Mouse (Mus musculus): Measurements from ENCODE around the gene Prdm16.

Prdm16 gene

DNA sequence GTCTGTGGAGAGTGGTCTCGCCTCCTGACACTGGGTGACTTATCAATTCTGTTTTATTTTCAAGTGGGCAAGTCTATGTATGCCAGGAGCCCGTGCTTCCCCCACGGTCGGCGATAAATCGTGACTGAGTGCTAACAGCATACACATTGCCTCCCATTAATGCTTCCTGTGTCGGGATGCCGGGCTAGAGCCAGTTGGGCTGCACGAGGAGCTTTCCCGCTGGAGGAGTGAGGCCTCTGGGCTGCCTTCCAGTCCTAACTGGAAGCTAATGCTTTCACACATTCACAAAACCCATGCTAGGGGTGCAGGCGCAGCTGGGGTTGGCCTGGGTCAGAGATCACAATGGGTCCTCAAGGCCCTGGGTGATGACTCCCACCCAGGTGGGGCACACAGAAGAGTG, 212.0 kb downstream of the Prdm16 start:
- no peak for DNase-seq (ENCODE audit: low read depth, low spot score)

DNA sequence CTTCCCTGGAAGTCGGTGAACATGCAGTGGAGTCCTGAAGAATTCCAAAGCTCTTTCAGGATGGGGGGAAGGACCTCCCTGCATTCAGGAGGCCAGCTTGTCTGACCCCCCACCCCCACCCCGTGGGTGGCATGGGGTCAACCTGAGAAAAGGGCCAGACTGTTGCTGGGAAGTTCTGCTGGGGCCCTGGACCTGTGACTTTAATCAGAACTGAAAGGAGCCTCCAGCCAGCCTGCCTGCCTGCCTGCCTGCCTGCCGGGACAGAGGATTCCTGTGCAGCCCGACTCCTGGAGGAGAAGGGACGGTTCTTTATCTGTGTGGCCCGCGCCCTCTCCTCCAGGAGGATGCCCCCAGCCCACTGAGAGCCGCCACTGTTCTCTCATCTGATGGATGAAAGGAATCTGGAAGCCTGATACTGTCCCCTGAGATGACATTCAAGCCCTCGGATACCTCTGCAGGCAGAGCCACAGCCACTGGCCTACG, 214.2 kb downstream of the Prdm16 start:
- DNase-seq (ENCODE audit: low read depth, low spot score), result no peak

DNA sequence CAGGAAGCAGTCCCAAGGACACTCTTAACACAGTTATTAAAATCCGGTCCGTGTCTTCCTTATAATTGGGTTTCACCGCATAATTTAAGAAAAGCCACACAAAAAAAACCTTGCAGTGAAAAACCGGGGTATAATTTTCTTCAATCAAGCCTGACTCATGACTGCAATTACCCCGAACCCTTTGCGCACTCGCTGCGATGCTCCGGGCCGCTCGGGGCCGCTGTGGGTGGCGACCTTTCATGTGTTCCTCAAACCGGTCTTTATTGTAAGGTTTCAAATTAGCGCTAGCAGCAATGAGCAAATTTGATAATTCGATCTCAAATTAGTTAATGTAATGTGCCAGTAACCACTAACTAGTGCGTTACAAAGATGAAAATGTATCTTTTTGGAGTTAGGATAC, 215.9 kb downstream of the Prdm16 start:
- no peak for DNase-seq (ENCODE audit: low read depth, low spot score)

DNA sequence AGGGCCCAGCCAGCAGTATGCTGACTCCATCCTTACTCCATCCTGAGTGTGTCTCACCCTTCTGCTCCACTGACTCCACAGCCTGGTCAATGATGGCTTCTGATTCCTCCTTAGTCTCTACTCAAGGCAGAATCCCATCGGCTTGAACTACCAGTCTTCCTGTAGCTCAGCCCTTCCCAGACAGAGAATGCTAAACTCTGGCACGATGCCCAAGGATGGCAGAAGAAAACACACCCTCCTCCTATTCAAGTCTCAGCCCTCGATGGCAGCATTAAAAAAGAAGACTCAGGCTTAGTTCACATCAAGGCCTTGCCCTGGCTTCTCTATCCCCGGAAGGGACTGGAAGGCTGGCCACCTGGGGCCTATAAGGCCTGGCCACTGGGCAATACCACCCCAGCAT, 216.9 kb downstream of the Prdm16 start:
- no peak for DNase-seq (ENCODE audit: low read depth, low spot score)

DNA sequence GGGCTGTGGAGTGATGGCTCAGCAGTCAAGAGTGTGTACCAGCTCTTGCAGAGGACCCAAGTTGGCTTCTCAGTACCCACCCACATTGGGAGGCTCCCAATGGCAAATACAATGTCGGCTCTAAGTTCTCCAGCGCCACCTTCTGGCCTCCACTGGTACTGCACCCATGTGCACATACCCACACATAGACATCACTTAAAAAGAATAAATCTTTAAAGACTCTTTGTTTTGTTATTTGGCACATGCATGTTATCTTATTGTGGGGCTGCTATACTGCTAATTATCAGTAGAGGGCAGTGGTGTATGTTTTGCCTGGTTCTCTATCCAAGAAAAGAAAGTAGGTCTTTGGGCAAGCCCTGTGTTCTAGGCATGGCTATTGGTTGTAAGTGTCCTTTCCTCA, 217.7 kb downstream of the Prdm16 start:
- no peak for DNase-seq (ENCODE audit: low read depth, low spot score)

DNA sequence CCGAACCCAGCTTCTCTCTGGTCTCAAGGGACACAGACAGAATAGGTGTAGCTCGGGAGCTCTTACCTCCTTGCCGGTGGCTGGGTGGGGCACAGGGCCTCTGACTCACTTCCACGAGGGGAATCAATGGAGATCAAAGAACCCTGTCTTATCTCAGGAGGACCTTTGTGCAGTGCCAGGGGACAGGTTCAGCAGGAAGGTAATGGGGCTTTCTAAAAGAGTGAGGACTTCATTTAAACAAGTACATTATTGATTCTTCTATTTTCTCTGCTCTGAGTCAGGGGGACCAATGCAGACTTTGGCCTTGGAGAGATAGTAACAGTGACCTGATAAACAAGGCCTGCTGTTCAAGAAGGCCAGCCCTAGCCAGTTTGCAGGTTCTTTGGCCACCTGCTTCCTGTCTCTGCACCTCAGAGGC, 218.3 kb downstream of the Prdm16 start:
- no peak for DNase-seq (ENCODE audit: low read depth, low spot score)

DNA sequence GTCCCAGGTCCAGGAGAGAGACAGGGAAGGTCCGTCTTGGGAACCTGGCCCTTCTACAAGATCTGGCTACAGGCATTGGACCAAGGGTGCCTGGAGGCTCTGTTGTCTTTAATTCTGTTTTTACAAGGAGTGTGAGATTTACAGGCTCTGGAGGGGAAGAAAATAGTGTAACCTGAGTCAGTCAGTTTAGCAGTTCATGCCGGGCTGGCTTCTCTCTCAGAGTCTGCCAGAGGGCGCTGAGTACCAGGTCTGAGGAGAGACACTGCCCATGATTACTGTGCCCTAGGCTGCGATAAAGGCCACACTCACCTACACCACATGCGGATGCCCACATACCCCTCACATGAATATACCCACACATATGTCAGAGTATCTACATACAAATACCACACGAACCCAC, 219.9 kb downstream of the Prdm16 start:
- no peak for DNase-seq (ENCODE audit: low read depth, low spot score)

DNA sequence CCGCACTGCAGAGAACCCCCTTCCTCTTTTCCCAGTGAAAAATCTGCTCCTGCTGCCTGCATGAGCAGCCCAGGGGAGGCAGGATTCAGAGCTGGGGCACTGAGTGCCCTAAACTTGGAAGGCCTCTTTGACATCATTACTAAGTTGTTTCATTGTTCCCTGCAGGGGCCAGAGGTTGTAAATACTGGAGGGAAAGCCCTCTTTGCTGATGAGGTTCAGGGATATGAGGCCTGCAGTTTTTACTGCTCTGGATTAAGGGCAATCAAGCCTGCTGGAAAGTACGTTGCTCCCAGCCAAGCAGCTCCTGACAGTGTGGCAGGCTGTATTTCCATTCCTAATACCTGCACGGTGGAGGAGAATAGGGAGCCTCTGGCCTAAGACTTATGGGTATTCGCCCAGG, 221.8 kb downstream of the Prdm16 start:
- no peak for DNase-seq (ENCODE audit: low read depth, low spot score)

DNA sequence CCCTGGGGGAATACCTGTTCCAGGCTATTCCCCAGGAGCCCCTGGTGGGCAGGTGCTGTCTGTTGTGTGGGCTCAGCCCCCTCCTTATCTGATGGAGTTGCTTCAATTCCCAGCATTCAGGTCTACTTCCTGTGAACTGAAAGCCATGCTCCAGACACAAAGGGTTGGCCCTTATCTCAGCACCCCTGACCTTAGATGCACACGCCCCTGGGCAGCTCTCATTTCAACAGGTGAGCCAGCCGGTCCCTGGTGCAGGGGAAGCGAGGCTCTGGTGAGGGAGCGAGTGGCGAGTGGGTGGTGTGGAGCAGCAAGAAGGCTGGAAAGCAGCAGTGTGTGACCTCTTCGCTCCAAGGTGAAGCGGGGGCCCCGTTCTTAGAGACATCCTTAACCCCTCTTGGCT, 226.1 kb downstream of the Prdm16 start:
- no peak for DNase-seq (ENCODE audit: low read depth, low spot score)

DNA sequence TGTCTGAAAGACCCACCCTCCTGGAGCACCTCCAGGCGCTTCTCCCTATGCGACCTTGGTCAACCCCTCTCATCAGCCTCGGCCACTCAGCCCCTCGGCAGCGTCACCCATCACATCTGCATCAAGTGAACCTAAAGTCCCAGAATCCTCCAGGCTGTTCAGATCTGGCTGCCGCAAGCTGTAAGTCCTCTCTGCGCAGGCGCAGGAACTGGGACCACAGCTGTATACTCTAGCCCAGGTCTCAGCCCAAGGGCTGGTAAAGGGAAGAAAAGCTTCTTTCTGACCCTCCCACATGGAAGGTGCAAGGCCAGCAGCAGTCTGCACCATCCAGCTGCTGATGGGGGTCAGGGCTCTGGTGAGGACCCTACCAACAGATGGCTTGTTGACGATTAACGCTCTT, 226.8 kb downstream of the Prdm16 start:
- no peak for DNase-seq (ENCODE audit: low read depth, low spot score)

DNA sequence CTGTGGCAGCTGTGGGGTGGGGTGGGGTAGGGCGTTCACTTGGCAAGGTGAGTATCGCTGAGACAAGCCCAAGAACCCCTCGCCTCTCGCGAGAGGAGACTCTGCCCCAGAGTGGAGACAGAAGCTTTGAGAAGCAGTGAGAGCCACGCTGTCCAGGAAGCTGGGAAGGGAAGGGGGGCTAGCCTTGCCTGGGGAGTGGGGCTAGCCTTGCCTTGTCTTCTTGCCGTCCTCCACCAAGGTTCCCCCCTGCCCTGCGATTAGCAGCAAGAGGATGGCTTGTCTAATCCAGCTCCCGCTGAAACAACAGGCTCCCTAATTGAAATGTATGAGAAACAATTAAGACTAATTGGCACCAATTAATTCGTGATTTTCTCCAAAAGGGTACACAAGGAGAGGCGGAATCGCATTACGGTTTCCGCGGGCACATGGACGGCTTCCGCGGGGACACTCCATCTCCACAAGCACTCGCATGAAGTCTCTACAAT, 227.4 kb downstream of the Prdm16 start:
- no peak for DNase-seq (ENCODE audit: low read depth, low spot score)

DNA sequence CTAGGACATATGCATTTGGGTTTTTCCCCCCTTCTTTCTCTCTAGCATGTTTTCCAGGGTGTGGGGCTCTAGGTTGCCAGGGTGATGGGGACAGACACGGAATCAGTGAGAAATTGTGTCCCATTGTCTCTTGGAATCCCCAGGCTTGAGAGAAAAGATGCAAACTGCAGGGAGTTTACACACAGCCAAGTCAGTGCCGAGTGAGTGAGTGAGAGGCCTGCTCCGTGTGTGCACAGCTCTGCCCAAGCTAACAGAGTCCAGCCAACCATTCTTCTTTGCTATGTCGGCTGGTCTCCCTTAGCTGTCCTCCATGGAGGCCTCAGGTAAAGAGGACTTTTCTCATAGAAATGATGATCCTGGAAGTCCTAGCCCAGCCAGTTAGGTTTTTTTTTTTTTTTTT, 233.7 kb downstream of the Prdm16 start:
- no peak for DNase-seq (ENCODE audit: low read depth, low spot score)

DNA sequence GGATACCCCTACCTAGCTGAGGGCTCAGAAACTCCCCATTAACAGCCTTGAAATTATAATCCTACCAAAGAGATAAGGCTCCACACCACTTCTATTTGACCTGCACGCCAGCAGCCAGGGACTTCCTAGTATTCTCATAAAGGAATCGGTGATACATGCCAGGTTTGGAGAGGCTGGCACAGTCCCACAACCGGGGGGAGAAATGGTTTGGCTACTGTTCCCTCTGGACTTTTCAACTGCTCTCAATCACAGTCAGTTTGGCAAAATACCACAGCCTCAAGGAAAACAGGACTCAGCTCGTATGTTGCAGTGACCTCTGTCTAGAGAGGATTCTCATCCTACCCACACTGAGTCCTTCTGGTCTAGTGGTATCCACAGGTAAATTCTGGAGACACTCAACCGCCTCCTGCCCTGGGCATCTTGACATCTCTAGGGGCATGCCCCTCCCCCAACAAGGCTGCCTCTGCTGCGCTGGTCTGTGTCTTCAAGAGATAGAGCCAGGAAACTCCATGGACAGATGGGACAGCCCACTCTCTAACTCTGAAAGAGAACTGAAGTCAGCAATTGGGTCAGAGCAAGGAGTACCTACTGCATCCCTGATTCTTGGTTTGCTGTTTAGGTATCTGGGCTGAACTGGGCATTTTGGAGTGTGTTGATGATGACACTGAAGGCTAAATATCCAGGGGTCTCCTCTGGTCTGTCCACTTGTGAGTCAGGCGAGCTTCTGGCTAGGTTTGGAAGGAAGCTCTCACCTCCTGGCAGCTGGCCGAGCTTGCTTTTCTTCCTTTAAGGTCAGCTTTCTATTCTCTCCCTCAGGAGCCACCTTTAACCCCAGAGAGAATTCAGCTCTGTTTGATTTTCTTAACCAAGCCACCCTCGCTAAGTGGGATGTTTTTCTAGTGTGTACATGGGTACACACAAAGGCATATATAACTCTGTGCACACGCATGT, 234.4 kb downstream of the Prdm16 start:
- DNase-seq (ENCODE audit: low read depth, low spot score), result no peak

DNA sequence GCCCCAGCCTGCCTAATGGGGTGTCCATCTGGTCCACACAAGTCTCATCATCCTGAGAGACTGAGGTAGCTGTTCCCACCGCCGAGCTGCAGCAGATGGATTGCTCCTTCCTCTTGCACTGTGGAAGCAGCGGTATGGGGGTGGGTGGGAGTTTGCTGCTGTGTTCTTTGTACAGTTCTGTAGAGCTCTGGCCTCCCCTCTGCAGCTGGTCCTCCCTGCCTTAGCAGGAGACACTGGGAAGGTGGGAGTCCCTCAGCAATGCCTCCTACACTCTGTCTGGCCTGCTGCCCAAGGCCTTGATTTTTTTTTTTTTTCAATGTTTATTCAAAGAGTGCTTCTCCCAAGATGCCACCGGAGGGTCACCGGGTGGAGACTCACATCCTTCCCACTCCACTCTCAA, 235.3 kb downstream of the Prdm16 start:
- no peak for DNase-seq (ENCODE audit: low read depth, low spot score)

DNA sequence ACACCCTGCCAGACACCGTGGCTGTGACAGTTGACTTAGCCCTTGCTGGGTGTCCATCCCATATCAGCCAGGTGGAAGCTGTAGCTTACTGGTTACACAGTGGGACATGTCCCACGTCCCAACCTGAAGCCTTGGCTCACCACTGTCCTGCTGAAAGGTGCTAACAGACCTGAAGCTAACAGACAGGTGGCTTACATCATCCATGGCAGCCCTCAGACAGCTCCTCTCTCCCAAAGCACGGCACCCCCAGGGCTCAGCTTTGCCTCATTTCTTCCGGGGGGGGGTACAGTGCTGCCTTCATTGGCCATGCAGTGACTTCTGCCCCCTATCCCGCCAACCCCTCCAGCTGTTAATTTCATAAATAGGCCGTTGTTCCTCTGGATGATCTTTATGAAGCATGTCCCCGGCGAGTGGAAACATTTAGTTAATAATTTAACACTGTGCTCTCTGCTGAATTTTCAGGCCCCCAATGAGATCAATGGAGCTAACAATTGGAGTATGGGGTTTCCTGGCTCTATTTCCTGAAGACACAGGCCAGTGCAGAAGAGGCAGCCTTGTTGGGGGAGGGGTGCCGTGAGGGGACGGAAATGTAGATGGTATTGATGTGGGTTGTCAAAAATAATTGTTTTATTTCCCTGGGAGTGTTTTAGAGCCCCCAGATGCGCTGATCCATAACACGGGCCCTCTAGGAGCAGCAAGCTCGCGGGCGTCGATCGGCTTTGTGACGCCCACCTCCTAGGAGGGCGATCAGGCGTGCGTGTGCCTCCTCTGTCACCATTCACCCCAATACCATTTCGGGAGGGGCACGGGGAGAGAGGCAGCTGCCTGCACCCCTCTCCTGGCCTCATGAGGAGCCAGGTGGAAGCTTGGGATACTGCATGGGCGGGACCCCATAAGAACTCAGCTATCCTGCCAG, 236.2 kb downstream of the Prdm16 start:
- no peak for DNase-seq (ENCODE audit: low read depth, low spot score)

DNA sequence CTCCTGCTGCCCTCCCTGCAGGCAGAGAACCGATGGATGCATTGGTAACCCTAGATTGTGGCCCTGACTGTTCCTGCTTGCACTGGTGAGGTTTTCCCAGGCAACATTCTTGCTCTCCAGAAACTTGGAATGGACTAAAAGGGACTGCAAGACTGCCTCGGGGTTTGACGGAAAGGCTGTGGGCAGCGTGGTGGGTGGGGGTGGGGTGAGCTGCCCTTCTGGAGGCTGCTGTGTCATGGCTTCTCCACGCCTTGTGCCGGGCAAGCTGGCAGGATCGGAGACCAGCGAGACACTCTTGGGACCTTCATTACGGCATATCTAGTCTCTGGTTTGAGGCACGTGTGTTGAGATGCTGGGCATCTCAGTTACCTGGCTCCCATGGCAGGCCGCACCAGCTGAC, 237.0 kb downstream of the Prdm16 start:
- DNase-seq (ENCODE audit: low read depth, low spot score), result no peak

DNA sequence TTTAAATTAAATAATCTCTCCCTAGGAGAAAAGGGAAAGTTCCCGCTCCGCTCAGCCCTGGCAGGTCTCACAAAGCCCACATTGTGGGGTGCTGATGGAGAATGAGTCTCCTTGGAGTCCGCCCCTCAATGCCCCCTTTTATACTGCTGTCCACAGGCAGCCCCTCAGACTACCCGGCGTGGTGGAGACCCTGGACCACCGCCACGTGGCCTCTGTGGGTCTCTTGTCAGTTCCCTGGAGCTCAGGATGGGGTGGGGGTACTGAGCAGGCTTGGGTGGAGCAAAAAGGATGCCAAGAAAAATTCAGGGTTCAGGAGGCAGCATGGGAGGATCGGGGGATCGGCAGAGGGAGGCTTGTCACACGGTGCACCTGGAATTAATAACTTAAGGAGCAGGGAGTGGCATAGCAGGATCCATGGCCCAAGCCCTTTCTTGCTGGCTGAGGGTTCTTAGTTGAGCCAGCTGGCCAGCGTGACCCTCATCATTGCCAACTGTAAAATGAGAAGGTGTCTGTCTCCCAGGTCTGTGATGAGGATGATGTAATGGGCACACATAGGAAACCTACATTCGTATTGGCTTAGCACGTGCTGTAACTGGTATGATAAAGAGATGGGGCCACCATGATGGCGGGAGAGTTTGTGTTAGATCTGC, 239.9 kb downstream of the Prdm16 start:
- no peak for DNase-seq (ENCODE audit: low read depth, low spot score)

DNA sequence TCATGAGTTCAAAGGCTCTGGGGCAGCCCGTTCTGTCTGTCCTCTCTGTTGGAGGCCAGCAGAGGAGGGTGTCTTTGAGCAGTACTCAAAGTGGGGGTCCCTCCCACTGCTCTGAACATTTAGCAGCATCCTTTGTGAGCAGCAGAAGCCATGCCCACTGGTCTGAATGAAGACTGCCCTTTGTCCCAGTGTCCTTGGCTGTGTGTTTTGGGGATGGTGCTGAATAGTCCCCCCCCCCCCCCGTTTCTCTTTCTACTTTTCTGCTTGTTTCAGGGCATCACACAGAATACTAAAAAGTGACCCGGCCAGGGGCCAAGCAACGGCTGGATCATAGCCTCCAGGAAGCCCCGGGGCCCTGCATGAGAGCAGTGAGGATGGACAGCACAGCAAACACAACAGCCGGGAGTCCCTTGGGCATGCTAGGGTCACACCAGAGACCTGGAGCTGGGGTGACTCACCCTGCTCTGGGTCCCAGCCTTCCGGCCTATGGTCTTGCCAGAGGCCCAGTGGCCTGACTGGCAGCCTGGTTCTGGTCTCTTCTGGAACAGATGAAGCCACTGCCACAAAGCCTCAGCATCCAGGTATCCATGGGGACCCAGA, 242.4 kb downstream of the Prdm16 start:
- DNase-seq (ENCODE audit: low read depth, low spot score), result no peak

DNA sequence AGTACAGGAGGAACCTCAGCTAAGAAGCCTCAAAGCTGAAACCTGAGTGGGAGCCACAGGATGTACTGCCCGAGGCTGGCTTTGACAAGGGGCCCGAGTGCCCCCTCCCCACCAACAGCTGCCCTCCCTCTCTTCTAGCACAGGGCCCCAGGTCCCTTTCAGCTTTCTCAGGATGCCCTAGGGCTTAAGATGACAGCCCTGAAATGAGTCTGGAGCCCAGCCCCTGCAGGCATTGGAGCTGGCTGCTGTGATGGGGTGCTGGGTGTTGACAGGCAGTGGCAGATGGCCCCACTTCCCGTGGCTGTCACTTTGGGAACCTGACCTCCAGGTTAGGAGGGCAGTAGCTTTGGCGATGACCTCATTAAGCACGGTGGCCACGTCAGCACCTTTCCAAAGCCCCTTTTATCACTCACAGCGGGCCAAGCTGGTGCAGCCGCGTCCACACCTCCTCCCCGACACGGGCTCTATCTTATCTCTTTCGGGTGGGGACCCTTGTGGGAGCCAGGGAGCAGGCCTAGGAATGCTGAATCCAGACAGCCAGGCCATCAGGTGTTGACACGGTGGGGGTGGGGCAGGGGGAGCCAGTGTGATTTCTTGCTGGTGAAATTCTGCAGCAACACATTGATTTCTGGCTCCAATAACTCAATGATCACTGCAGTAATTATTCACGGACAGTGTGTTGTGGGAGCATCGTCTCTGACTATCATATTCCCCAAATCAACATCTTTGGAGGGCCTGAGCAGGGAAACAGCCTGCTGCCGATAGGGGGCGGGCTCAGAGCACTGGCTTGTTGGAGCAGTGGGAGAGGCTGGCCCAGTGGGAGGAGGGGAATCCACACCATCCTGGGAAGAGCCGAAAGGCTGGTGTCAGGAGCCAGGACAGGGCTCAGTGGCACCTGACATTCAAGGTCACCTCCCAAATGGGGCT, 243.2 kb downstream of the Prdm16 start:
- DNase-seq (ENCODE audit: low read depth, low spot score), result no peak

DNA sequence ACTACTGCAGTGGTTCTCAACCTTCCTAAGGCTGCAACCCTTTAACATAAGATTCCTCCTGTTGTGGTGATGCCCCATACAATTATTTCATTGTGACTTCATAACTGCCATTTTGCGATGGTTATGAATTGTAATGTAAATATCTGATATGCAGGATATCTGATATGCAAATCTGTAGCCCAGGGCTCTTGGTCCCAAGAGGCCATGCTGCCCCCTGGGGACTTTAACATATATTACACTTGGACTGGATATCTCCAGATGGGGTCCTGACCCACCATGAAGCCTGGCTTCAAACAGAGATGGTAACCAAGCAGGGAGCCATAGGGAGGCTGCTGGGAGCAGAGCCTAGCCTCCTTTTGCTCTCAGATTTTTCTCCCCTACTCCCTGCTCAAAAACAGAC, 244.0 kb downstream of the Prdm16 start:
- DNase-seq (ENCODE audit: low read depth, low spot score), result no peak

Measured in embryo, embryonic 11.5 days (tissue).